In the genomic region with DNA sequence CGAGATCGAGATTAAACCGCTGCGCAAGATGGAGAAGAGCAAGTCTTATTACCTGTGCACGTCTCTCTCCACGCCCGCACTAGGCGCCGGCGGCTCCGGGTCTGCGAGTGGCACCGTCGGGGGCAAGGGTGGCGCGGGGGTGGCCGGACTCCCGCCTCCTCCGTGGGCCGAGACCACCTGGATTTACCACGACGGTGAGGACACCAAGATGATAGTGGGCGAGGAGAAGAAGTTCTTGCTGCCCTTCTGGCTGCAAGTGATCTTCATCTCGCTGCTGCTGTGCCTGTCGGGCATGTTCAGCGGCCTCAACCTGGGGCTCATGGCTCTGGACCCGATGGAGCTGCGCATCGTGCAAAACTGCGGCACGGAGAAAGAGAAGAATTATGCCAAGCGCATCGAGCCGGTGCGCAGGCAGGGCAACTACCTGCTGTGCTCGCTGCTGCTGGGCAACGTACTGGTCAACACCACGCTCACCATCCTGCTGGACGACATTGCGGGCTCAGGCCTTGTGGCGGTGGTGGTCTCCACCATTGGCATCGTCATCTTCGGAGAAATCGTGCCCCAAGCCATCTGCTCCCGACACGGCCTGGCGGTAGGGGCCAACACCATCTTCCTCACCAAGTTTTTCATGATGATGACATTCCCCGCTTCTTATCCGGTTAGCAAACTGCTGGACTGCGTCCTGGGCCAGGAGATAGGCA, we compare ENCODE assay signal across 8 mouse cellular contexts. TPM values are rescaled to one million over a fixed set of nuclear protein-coding genes. Genes with fewer than 3 reads are reported as not detected.
A peak's percentile ranks its signal among the peaks of the same experiment; 100 is the strongest.
DNase-seq lines count a peak whose midpoint lies in the region; ATAC-seq lines count a peak whose summit lies in the region.

No protein-coding gene starts in this region.

- peak overlapping the region; percentile 66 for H3K9ac ChIP-seq in forebrain, embryonic 15.5 days (replicated peaks)
- peak overlapping the region; percentile 86 for H3K9ac ChIP-seq in midbrain, embryonic 15.5 days

- DNase-seq in cerebellum, adult 11 months, result peak; percentile 51
- DNase-seq in c-Kit-positive CD71-positive TER-119-positive erythroid progenitor cells, embryonic 14.5 days (ENCODE audit: low spot score), result peak; percentile 37
- peak; percentile 55 for DNase-seq in induced T-regulatory cell, adult 2 months (ENCODE audit: low read depth)
- peak; percentile 54 to 68 for DNase-seq in left cerebral cortex, postnatal 36 days (ENCODE audit: low spot score in 2 of 2)
- DNase-seq in spleen, postnatal 4 days (ENCODE audit: low spot score in 2 of 2), result peak; percentile 44 to 82

- H3K4me2 ChIP-seq in forebrain, embryonic 15.5 days (replicated peaks), result peak overlapping the region; percentile 88
- peak overlapping the region; percentile 96 for H3K4me2 ChIP-seq in midbrain, embryonic 15.5 days

- peak overlapping the region; percentile 88 for H3K27ac ChIP-seq in forebrain, embryonic 15.5 days (replicated peaks)
- H3K27ac ChIP-seq in midbrain, embryonic 15.5 days, result peak overlapping the region; percentile 95

- peak overlapping the region; percentile 64 for H3K4me3 ChIP-seq in forebrain, embryonic 15.5 days
- H3K4me3 ChIP-seq in midbrain, embryonic 15.5 days, result peak overlapping the region; percentile 87

- no peak for ATAC-seq in cerebellum, adult (ENCODE audit: insufficient number of reproducible peaks, low FRiP score, low TSS enrichment)
- no peak for ATAC-seq in forebrain, embryonic 15.5 days (replicated peaks)
- ATAC-seq in midbrain, embryonic 15.5 days (replicated peaks), result no peak

- peaks cover 7% of the 10 kb centered on the region; the same call in 1 of the 2 replicates for H3K27me3 ChIP-seq in forebrain, embryonic 15.5 days
- H3K27me3 ChIP-seq in midbrain, embryonic 15.5 days (replicated peaks), result peaks cover 2% of the 10 kb centered on the region; the same call in 1 of the 2 replicates

- intact Hi-C loops in left cerebral cortex, postnatal 36 days (cut with DNase I), result no loop called here

- WGBS in forebrain, embryonic 15.5 days, result under 1% methylated on average over 50 of the region's 50 CpGs
- WGBS in midbrain, embryonic 15.5 days, result under 1% methylated on average over 50 of the region's 50 CpGs

- no peaks in the 10 kb centered on the region for H3K9me3 ChIP-seq in forebrain, embryonic 15.5 days
- no peaks in the 10 kb centered on the region for H3K9me3 ChIP-seq in midbrain, embryonic 15.5 days

- H3K36me3 ChIP-seq in forebrain, embryonic 15.5 days, result no peaks in the 10 kb centered on the region
- H3K36me3 ChIP-seq in midbrain, embryonic 15.5 days (replicated peaks), result no peaks in the 10 kb centered on the region

- H3K4me1 ChIP-seq in forebrain, embryonic 15.5 days, result peaks cover 37% of the 10 kb centered on the region
- peaks cover 44% of the 10 kb centered on the region for H3K4me1 ChIP-seq in midbrain, embryonic 15.5 days

RNA-seq across cellular contexts. Expression of a gene that starts 1.0 kb away (rescaled TPM):
- 3.7 and 4.1 TPM in 2 replicates for polyA plus RNA-seq in forebrain, embryonic 15.5 days (2015; fragmentation: Nextera tagmentation; extraction: Ambion mirVana)
- 10 to 100 TPM; 34.8 to 36.4 TPM for total RNA-seq in left cerebral cortex, postnatal 36 days (2021)
- polyA plus RNA-seq in midbrain, embryonic 15.5 days (2015; fragmentation: Nextera tagmentation; extraction: Ambion mirVana), result 7.8 and 10.1 TPM in 2 replicates

RNA-seq across cellular contexts. Expression of a gene that starts 55.2 kb away (rescaled TPM):
- 14.8 and 18.6 TPM in 2 replicates for polyA plus RNA-seq in forebrain, embryonic 15.5 days (2015; fragmentation: Nextera tagmentation; extraction: Ambion mirVana)
- 10 to 100 TPM; 24.4 to 25.7 TPM for total RNA-seq in left cerebral cortex, postnatal 36 days (2021)
- 33.9 and 38.2 TPM in 2 replicates for polyA plus RNA-seq in midbrain, embryonic 15.5 days (2015; fragmentation: Nextera tagmentation; extraction: Ambion mirVana)
